ENCODE assay signal across 12 mouse cellular contexts in the genomic region with DNA sequence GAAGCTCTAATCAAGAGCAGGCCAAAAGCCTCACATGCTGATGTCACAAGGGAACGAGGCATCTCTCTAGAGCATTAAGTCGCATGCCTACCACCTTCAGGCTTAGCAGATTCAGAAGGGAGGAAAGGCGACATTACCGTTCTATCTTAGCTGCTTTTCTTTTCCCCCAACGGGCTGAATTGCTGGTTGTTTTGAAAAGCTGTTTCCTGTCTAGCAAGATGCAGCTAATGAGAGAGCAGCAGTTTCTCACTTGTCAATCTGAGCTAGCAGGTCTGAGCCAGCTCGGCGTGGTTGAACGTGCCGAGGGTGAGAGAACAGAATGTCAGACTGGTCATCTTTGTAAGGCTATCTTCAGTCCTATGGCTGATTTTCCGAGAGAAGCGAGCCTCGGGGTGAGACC.
A peak's percentile ranks its signal among the peaks of the same experiment; 100 is the strongest.
DNase-seq lines count a peak whose midpoint lies in the region; ATAC-seq and TF ChIP-seq lines count a peak whose summit lies in the region.
"Had no signal": no experiment of that assay in that cellular context is flagged by ENCODE, and none has a peak within 500 bp of the region (broad histone marks: within the 10 kb centered on the region; RNA-seq: fewer than 3 reads in every experiment).

No protein-coding gene starts in this region.

- H3K9me3 ChIP-seq in hindbrain, embryonic 10.5 days: no peaks in the 10 kb centered on the region
- H3K9me3 ChIP-seq in hindbrain, postnatal 0 days (ENCODE audit: low read length): no peaks in the 10 kb centered on the region
- no peaks in the 10 kb centered on the region for H3K9me3 ChIP-seq in forebrain, embryonic 14.5 days (replicated peaks; ENCODE audit: control insufficient read depth, low read length)
- H3K9me3 ChIP-seq: limb, embryonic 13.5 days had no signal

- H3K4me2 ChIP-seq in hindbrain, postnatal 0 days (ENCODE audit: low read depth, low read length): no peak overlapping the region
- H3K4me2 ChIP-seq in forebrain, embryonic 14.5 days (ENCODE audit: low read length): no peak overlapping the region
- H3K4me2 ChIP-seq: limb, embryonic 13.5 days had no signal

- H3K4me1 ChIP-seq in hindbrain, embryonic 10.5 days (replicated peaks): no peaks in the 10 kb centered on the region
- H3K4me1 ChIP-seq in hindbrain, postnatal 0 days (ENCODE audit: insufficient read depth, low read length): no peaks in the 10 kb centered on the region
- H3K4me1 ChIP-seq in thymus, adult 2 months (replicated peaks; ENCODE audit: control insufficient read depth, insufficient read depth, low read length): no peaks in the 10 kb centered on the region
- no peaks in the 10 kb centered on the region for H3K4me1 ChIP-seq in forebrain, embryonic 14.5 days (ENCODE audit: control insufficient read depth, insufficient read depth, low read length)
- H3K4me1 ChIP-seq: limb, embryonic 13.5 days had no signal

- 63% methylated on average over 12 of the region's 12 CpGs for WGBS in hindbrain, embryonic 10.5 days
- WGBS in hindbrain, postnatal 0 days: 56% methylated on average over 12 of the region's 12 CpGs
- 26% methylated on average over 12 of the region's 12 CpGs for WGBS in thymus, adult 2 months
- WGBS in forebrain, embryonic 14.5 days: 42% methylated on average over 12 of the region's 12 CpGs

- no peak for TF ChIP-seq POLR2A in thymus, adult 2 months (IDR thresholded peaks at IDR 0.05; ENCODE audit: control insufficient read depth, extremely low read depth, insufficient read depth, low read length, poor library complexity)

- H3K27ac ChIP-seq in hindbrain, embryonic 10.5 days: no peak overlapping the region
- H3K27ac ChIP-seq in hindbrain, postnatal 0 days: no peak overlapping the region; the same call in 1 of the 2 replicates
- H3K27ac ChIP-seq in thymus, adult 2 months (ENCODE audit: control insufficient read depth, insufficient read depth, low read length): no peak overlapping the region
- peak overlapping the region; percentile 9; the same call in 1 of the 2 replicates for H3K27ac ChIP-seq in forebrain, embryonic 14.5 days (ENCODE audit: low read depth, low read length)
- H3K27ac ChIP-seq: limb, embryonic 13.5 days; stomach, postnatal 0 days had no signal

- no peaks in the 10 kb centered on the region for H3K27me3 ChIP-seq in hindbrain, embryonic 10.5 days (ENCODE audit: insufficient read depth, poor library complexity, severe bottlenecking)
- H3K27me3 ChIP-seq in hindbrain, postnatal 0 days (ENCODE audit: insufficient read depth, low read length): no peaks in the 10 kb centered on the region
- no peaks in the 10 kb centered on the region for H3K27me3 ChIP-seq in thymus, adult 2 months (ENCODE audit: control insufficient read depth, insufficient read depth, low read length)
- no peaks in the 10 kb centered on the region for H3K27me3 ChIP-seq in forebrain, embryonic 14.5 days (replicated peaks; ENCODE audit: control insufficient read depth, insufficient read depth, low read length)
- H3K27me3 ChIP-seq: limb, embryonic 13.5 days had no signal

- H3K4me3 ChIP-seq in hindbrain, embryonic 10.5 days: no peak overlapping the region
- no peak overlapping the region for H3K4me3 ChIP-seq in hindbrain, postnatal 0 days (ENCODE audit: low read length)
- no peak overlapping the region for H3K4me3 ChIP-seq in thymus, adult 2 months (ENCODE audit: control insufficient read depth, insufficient read depth, low read length)
- no peak overlapping the region for H3K4me3 ChIP-seq in forebrain, embryonic 14.5 days (ENCODE audit: low read depth, low read length)
- H3K4me3 ChIP-seq: limb, embryonic 13.5 days had no signal

- no peak overlapping the region for H3K9ac ChIP-seq in hindbrain, postnatal 0 days (replicated peaks; ENCODE audit: low read length)
- H3K9ac ChIP-seq in forebrain, embryonic 14.5 days (ENCODE audit: low read length): no peak overlapping the region
- H3K9ac ChIP-seq: limb, embryonic 13.5 days had no signal

- no peak for ATAC-seq in hindbrain, postnatal 0 days
- peak; percentile 84 for ATAC-seq in forebrain, embryonic 14.5 days

- H3K36me3 ChIP-seq in hindbrain, embryonic 10.5 days: no peaks in the 10 kb centered on the region
- H3K36me3 ChIP-seq in hindbrain, postnatal 0 days (ENCODE audit: insufficient read depth, low read length): no peaks in the 10 kb centered on the region
- H3K36me3 ChIP-seq in thymus, adult 2 months (ENCODE audit: control insufficient read depth, insufficient read depth, low read length): no peaks in the 10 kb centered on the region
- H3K36me3 ChIP-seq in forebrain, embryonic 14.5 days (ENCODE audit: control insufficient read depth, insufficient read depth, low read length): no peaks in the 10 kb centered on the region
- H3K36me3 ChIP-seq: limb, embryonic 13.5 days had no signal

- no peak for TF ChIP-seq CTCF in hindbrain, postnatal 0 days (IDR thresholded peaks at IDR 0.05; ENCODE audit: low read depth)
- TF ChIP-seq CTCF in thymus, adult 2 months (IDR thresholded peaks at IDR 0.05; ENCODE audit: borderline replicate concordance, control insufficient read depth, extremely low read depth, insufficient read depth, low read length, poor library complexity): no peak

- DNase-seq in hindbrain, embryonic 10.5 days (ENCODE audit: low spot score): peak; percentile 4
- no peak for DNase-seq in hindbrain, postnatal 0 days (ENCODE audit: low spot score)
- peak; percentile 15 for DNase-seq in thymus, postnatal 0 days (ENCODE audit: low spot score)
- DNase-seq in thymus, adult 2 months: no peak
- peak; percentile 74 for DNase-seq in forebrain, embryonic 14.5 days (ENCODE audit: low spot score)
- no peak for DNase-seq in lung, postnatal 10 days
- DNase-seq in cerebellum, adult 9-11 months: no peak
- DNase-seq: adrenal gland, postnatal 10 days; kidney, adult 2 months; lung, adult 18-20 months had no signal

Comparison
In these comparisons a context has a peak if more than half of its experiments do, and no peak if none do; other contexts are left out.
1. DNase-seq: peak in hindbrain, embryonic 10.5 days (single experiment), thymus, postnatal 0 days (single experiment) and forebrain, embryonic 14.5 days (single experiment); none in hindbrain, postnatal 0 days (single experiment), thymus, adult 2 months (single experiment), lung, postnatal 10 days (single experiment) and cerebellum, adult 9-11 months (single experiment).